Mouse (Mus musculus): Measurements from ENCODE around the gene Eno2.

The Eno2 gene

DNA sequence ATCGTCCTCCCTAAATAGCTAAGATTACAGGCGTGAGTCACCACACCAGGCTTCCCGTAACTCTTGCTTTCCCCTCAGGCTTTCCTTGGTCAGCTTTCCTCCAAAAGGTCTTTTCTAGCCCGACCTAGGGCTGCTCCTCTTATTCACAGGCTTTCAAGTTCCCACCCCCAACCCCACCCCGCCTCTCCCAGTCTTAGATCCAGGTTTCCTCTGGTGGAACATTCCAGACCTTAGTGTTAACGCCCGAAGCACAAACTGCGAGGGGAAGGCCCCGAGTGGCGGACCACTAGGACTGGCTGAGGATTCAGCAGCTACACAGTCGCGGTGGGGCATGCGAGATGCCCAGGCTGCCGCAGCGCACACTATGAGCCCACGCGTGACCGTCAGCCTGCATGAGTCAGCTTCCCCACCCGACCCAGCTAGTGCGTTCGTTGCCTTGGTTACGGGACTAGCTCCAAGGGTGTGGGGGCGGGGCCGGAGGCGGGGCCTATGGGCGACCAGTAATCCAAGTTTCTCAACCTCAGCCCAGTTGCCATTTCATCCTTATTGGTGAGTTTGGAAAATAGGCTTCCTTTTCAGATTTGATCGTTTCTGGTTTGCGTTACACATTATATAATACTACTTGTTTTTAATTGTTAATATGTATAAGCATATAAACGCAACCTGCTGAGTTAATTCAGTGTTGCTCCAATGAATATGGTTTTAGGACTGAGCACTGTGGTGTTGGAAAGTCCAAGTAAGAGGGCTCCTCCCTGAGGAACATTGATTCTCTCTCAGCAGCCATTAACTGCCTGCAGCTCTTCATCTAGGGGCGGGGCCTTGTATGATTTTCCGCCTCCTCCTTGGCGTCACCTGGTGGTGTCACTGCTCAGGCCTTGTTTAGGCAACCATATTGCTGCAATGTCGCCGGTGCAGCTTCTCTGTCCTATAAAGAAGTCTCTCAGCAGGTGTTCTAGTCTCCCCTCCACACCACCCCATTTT, 36.2 kb upstream of the Eno2 start:
- 2% methylated on average over 34 of the region's 34 CpGs for WGBS

DNA sequence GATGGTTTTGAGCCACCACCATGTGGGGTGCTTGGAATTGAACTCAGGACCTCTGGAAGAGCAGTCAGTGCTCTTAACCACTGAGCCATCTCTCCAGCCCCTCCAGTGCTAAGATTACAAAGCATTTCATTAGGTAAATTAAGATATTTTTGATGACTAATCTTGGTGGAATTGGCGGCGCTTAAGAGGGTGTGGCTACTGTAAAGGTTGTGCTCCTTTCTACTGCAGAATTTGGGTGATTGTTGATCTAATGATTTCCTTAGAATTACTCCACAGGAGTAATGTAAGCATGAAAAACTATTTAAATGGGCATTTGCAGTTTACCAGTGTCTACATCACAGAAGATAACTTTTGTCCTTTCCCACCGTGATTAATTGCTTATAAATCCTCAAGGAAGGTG, 34.9 kb upstream of the Eno2 start:
- 81% methylated on average over 3 of the region's 3 CpGs for WGBS

DNA sequence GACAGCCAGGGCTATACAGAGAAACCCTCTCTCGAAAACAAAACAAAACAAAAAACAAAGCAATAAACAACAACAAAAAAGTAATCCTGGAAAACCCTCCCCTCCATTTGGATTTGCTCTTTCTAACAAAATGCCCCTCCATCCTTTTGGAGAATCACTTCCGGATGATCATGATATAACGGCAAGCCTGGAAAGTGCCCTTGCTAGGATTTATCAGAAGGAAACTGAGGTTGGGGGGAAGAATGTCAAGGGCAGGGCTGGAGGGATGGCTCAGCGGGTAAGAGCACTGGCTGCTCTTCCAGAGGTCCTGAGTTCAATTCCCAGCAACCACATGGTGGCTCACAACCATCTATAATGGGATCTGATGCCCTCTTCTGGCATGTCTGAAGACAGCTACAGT, 34.2 kb upstream of the Eno2 start:
- WGBS = 94% methylated on average over 4 of the region's 4 CpGs

DNA sequence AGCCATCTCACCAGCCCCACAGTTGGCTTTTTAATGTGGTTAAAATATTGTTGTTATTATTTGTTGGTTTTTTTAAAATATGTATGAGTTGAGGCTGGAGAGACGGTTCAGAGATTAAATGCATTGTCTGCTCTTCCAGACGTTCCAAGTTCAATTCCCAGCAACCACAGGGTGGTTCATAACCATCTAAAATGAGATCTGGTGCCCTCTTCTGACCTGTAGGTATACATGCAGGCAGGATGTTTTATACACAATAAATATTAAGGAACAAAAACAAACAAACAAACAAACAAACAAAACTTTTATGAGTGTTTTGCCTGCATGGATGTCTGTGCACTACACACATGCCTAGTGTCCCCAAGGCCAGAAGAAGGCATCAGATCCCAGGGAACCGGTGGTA, 33.6 kb upstream of the Eno2 start:
- WGBS = 70% methylated on average over 3 of the region's 3 CpGs

DNA sequence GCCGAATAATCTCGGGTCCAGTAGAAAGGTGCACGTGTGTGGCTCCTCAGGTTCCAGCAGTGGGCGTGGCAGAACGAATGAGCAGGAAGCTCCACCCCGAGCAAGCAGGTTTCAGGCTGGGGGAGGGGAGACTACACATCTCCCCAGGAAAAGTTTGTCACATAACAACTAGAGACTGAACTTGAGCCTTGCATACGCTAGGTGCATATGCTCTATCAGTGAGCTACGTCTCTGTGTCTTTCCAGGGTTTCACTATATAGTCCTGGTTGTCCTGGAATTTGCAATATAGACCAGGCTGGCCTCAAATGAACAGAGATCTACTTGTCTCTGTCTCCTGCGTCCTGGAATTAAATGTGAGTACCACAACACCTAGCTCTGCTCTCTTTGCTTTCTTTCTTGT, 32.9 kb upstream of the Eno2 start:
- WGBS = 31% methylated on average over 6 of the region's 9 CpGs

DNA sequence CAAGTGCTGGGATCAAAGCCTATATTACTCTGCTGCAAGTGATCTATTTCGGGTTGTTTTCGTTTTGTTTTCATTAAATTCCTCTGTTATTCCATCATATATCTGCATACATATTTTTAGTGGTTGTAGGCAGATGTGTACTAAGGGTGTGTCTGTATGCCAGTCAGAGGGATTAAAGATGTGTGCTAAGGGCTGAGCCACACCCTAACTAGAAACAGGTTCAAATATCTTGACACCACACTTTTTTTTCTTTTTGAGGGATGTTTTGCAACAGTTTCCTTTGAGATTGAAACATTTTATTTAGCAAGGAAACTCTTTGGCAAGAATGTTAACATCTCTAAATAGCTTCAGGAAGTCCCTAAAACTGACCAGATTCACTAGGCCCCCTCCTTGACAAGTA, 26.7 kb upstream of the Eno2 start:
- WGBS = 63% methylated on average over 2 of the region's 2 CpGs

DNA sequence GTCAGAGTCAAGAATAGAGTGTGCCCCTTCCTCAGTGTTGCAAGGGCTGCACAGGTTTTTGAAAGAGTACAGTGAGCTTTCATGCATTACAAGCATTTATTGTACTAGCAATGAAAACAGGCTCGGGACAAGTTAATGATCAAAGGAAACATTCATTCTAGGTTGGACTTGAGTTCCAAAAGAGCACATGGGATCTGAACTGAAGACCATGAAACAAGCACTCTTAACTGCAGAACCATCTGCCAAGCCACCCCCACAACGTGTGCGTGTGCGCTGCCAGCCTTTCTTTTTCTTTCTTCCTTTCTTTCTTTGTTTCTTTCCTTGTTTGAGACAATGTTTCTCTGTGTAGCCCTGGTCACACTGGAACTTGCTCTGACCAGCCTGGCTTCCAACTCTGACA, 26.3 kb upstream of the Eno2 start:
- 29% methylated on average over 4 of the region's 4 CpGs for WGBS

DNA sequence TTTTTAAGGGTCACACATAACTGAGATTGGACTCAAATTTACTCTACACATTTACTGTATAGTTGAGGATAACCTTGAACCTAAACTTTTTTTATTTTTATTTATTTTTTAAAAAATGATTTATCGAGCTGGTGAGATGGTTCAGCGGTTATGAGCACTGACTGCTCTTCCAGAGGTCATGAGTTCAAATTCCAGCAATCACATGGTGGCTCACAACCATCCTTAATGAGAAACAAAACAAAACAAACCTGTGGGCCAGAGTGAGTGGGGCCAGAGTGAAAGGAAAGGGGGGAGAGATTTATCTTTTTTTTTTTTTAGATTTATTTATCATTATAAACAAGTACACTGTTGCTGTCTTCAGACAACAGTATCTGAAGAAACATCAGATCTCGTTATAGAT, 22.4 kb upstream of the Eno2 start:
- 87% methylated on average over 3 of the region's 3 CpGs for WGBS

DNA sequence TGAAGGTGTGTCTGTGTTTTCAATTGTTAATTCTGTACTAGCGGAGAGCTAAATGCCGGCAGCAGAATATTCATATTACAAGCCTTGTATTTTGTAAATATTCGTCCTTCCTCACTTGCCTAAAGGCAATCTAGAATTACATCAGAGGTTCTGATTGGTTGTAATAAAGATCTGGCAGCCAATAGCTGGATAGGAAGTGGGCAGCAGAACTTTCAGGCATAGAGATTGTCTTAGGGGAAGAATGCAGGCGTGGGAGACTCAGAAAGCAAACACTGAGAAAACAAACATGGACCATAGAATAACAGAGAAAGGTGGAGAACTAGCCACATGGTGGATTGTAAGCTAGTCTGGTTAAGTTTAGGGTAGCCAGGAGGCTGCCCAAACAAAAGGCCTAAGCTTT, 20.6 kb upstream of the Eno2 start:
- WGBS = 58% methylated on average over 4 of the region's 4 CpGs

DNA sequence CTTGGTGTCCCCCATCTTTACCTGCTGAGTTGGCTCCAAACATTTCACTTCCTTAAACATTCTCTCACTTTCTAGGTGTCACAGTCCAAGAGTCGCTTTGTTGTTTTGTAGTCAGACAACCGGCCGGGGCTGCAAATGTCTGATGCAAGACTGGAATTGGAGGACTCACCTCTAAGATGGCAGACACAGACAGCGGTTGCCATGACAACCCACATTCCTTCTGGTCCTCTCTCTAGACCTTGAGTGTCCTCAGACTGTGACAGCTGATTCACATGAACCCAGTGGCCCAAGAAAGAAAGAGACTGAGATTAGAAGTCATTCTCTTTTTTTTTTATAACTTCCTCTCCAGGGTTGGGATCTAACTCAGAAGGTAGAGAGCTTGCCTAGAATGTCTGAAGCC, 20.0 kb upstream of the Eno2 start:
- WGBS = 84% methylated on average over 4 of the region's 4 CpGs

DNA sequence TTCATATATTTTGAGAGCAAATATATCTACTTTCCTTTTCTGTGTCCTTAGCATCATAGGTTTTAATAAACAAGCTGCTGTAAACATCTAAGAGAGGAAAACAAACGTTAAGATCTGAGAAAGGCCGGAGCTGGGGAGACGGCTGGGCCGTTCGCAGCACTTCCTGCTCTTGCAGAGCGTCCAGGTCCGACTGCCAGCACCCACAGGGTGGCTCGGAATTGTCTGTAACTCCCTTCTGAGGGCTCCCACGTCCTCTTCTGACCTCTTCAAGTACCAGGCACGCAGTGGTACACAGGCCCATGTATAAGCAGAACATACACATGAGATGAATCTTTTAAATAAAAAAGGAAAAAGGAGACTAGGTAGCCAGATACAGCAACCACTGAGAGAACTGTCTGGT, 18.2 kb upstream of the Eno2 start:
- WGBS = 75% methylated on average over 10 of the region's 10 CpGs

DNA sequence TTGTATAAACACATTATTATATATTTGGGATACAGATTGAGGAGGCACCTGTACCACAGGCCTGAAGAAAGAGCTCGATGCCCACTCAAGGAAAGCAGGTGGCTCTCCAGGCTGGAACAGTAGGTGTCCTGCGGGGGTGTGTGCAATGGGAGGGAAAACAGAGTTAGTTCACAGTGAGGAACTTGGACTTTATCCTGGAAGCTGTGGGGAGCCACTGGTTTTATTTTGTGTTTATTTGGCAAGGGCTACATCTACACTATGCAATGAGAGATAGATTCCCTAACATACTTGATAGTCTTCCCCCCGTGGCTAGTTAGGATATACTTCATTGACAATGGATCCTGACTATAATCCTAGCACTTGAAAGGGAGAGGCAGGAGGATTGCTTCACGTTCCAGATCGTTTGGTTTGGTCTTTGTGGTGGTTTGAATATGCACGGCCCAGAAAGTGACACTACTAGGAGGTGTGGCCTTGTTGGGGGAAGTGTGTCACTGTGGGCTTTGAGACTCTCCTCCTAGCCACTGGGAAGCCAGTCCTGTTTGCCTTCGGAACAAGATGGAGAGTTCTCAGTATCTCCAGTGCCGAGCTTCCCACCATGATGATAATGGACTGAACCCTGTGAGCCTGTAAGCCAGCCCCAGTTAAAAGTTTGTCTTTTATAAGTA, 17.4 kb upstream of the Eno2 start:
- WGBS = 38% methylated on average over 8 of the region's 8 CpGs

DNA sequence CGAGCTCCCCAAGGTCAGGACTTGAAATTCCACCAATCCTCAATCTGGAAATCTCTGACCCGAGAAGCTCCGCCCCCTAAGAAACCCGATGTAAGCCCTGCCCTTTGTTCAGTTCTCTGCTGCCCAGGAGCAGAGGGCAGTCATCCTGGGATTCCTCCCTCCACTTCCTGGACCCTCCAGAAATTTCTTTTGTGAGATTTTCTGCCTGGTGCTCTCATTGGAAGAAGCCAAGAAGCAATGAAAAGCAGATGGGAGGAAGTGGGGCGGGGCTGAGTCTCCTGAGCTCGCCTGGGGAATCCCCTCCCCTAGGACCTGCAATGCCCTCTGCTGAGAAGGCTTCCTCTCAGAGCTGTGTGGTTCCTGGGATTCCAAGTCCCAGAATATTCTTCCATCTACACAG, 13.0 kb upstream of the Eno2 start:
- WGBS = 27% methylated on average over 6 of the region's 6 CpGs

DNA sequence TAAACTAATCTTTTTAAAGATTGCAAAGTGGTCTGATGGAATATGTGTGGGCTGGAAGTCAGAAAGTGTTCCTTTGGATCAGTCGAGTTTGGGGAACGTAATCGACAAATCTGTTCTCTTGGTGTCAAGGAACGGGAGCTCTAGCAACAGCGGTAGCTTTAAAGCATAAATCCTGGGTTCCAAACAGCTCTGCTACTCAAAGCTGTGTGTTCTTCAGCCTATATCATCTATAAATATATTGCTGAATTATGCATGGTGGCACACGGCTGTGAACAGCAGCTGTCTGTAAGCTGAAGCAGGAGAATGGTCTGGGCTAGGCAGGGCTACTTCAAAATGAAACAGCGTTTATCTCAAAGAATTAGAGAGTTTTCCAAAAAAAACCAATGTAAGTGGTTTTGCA, 11.4 kb upstream of the Eno2 start:
- 55% methylated on average over 7 of the region's 7 CpGs for WGBS

DNA sequence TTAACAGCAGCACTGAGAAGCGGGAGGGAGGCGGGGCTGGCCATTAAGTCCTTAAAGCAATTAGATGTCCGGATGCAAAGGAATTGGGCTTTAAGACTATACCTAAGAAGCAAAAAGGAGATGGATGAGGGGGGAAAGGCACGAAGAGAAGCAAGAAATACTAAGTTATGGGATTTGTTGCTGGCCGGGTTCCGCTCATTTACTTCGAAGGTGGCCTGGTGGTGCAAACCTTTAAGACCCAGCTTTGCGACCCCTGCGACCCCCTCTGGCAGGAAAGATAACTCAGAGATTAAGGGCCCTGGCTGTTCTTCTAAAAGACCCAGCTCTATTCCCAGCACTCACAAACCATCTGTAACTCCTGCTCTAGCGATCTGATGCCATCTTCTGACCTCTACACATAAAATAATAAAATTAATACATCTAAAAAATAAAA, 10.5 kb upstream of the Eno2 start:
- 17% methylated on average over 10 of the region's 10 CpGs for WGBS

DNA sequence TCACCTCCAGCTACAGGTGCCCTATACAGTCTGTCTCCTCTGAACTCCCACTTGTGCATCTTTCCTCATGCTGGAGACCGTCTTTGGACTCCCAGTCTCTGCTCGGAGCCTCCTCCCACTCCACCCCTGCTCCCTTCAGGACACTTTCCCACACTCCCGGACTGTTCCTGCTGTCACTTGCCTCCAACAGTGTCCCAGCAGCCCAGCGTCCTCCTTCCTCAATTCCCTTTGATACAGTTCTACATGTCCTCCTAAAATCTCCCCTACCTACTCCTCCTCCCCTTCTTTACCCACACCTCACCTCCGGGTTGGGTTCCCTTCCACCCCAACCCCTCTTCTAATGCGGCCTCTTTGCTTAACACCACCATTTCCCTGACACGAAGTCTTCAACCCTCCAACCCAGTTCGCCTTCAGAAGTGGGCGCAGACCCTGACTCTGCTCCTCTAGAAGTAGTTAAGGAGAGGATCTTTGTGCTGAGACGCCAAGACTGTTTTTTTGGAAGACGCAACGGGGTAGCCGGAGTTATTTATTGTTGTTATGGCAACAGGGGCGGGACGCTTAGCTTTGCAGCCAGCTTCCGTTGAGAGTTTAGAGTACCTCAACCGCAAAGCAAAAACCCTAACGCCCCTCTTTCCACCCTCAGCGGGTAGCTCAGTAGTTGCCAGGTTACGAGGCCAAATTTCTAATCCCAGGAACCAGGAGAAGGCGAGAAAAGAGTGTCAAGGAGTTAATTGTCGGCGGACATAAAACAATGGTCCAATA, 9.9 kb upstream of the Eno2 start, which contains the start of gene Lrrc23:
Gene Lrrc23 (minus strand): TSS at position 506 of the 762 bp plus-strand sequence.
- WGBS = 7% methylated on average over 23 of the region's 23 CpGs

DNA sequence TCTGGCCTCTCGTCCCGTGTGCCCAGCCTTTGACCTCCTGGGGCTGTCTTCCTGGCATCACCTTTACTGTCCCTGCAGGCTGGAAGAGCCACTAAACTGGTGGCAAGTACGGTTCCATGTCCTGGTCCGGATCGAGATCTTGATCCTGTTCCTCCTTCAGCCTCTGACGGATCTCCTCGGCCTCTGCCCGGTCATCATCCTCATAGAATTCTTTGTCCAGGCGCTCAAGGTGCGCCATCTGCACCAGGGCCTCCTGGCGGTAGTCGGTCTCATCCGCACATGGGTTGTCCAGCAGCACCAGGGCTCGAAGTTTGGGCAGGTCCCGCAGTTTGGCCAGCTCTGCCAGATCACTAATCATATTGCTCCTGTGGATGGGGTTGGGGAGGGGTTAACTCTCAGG, 1.0 kb upstream of the Eno2 start:
- 94% methylated on average over 15 of the region's 15 CpGs for WGBS

DNA sequence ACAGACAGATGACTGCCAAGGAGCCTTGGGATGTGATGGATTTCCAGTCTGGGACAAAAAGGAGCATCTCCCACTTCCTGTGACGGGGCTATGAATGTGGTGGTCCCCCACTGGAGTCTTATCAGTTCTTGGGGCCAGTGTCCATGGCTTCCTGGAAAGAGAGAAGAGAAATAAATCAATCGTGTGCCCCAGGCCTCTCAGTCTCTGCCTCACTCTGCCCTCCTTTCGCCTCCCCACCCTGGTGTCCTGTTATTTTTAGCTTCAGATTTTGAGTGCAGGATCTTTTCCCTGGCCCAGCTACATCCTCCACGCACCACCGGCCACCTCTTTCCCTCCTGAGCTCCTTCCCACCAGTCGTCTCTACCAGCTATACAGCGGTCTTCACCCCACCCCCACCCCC, 540 bp upstream of the Eno2 start:
- 52% methylated on average over 7 of the region's 7 CpGs for WGBS

DNA sequence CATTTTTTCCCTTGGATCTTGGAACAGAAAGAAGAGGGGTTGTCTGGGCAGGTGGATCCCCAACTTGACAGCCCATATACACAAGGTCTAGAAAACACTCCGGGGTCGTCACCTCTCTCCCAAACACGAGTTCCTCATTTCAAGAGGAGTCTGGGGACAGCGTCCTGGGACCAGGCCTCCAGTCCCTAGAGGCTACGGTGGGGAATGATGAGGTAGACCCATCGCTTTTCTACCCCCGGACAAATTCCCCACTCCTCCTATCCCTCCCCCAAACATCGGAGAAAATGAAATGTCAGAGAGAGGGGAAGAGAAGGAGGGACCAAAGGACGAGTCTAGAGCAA, 799 bp downstream of the Eno2 start:
- 10% methylated on average over 9 of the region's 9 CpGs for WGBS

DNA sequence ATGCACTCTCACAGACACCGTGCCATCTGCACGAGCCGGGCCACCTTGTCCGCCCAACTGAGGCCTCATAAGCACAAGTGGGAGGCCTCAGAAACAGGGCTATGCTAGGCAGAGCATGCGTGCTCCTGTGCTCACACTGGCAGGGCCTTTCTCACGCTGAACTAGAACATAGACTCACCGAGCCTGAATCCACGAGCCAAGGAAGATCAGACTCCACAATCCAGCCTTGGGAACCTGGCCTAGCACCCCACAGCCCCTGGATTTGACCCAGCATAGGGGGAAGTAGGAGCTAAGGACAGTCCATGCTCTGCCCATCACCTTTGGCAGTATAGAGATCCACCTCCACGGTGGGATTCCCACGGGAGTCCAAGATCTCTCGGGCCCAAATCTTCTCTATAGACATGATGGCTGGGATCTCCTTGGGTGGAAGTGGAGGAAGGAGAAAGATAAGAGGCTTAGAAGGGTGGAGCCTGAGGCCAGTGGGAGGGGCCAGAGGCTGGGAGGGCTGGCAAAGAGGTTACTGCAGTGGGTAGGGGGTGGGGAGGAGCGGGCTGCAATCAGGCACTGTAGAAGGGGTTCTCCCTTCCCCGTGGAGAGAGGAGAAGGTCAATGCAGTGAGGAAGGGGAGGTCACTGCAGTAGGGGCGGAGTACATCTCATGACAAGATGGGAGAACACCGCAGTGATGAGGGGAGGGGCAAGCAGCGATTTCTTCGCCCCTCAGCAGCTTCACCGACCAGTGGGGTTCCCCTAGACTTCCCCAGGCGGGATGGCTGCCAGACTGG, 1.4 kb downstream of the Eno2 start:
- 22% methylated on average over 19 of the region's 19 CpGs for WGBS

DNA sequence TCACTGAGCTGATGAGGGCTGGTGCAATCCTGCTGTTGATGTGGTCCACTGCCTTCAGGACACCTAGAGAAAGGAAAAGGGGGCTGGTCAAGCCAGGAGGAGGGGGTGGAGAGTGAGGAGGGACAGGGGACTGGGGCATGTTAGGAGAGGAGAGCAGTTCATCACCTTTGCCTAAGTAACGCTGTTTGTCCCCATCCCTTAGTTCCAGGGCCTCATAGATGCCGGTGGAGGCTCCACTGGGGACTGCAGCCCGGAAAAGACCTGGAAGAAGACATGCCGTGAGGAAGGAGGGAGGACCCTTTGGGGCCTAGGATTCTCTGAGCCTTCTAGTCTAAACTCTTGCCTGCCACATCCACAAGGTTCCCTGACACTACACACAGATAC, 1.9 kb downstream of the Eno2 start:
- 39% methylated on average over 4 of the region's 4 CpGs for WGBS

DNA sequence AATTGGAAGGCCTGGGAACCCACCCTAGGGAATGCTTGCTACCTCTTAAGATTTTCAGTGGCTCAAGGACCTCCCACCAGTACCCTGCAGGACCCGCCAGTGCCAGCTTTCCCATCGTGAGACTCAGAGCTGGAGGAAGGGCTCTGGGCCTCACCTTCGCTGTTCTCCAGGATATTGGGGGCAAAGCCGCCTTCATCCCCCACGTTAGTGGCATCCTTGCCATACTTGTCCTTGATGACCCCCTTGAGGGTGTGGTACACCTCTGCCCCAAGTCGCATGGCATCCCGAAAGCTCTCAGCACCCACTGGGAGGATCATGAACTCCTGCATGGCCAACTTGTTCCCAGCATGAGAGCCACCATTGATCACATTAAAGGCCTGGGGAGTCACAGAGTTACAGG, 3.5 kb downstream of the Eno2 start:
- 88% methylated on average over 7 of the region's 7 CpGs for WGBS
